Mouse (Mus musculus) thymus, postnatal 25 days (tissue): ENCODE data around the gene Tfip11.
A peak's percentile ranks its signal among the peaks of the same experiment; 100 is the strongest.

Source experiments
- DNase-seq: peaks from one replicate; pipeline ENCODE4 v3.0.0; 2022

Gene Tfip11

GRCm38 (mm10) chr5:112367929-112368328, 41.8 kb downstream of the Tfip11 start:
- DNase-seq: no peak

GRCm38 (mm10) chr5:112368666-112369065, 42.5 kb downstream of the Tfip11 start:
- DNase-seq: peak; percentile 21

- DNase-seq: peak; percentile 24
Observed at GRCm38 (mm10) chr5:112369326-112369725, 43.2 kb downstream of the Tfip11 start.

GRCm38 (mm10) chr5:112370236-112370813, 44.2 kb downstream of the Tfip11 start:
- no peak for DNase-seq

- no peak for DNase-seq
Observed at GRCm38 (mm10) chr5:112371933-112372332, 45.8 kb downstream of the Tfip11 start.

- DNase-seq: no peak
Observed at GRCm38 (mm10) chr5:112376111-112376510, 50.0 kb downstream of the Tfip11 start.

- DNase-seq: no peak
Observed at GRCm38 (mm10) chr5:112377380-112377779, 51.2 kb downstream of the Tfip11 start.

- DNase-seq: no peak
Observed at GRCm38 (mm10) chr5:112378716-112379115, 52.6 kb downstream of the Tfip11 start.

- DNase-seq: no peak
Observed at GRCm38 (mm10) chr5:112381154-112381553, 55.0 kb downstream of the Tfip11 start.

- DNase-seq: no peak
Observed at GRCm38 (mm10) chr5:112382042-112382441, 55.9 kb downstream of the Tfip11 start.

GRCm38 (mm10) chr5:112382641-112383330, 56.6 kb downstream of the Tfip11 start:
- no peak for DNase-seq

- DNase-seq: no peak
Observed at GRCm38 (mm10) chr5:112384805-112385472, 58.8 kb downstream of the Tfip11 start.

- no peak for DNase-seq
Observed at GRCm38 (mm10) chr5:112385973-112386372, 59.8 kb downstream of the Tfip11 start.
